Mouse (Mus musculus) CD4-positive, CD25-positive, alpha-beta regulatory T cell, adult 2 months (primary cell): Measurements from ENCODE around the gene Olfr372.
A peak's percentile ranks its signal among the peaks of the same experiment; 100 is the strongest.
"Not testable (repeated sequence)": the region's sequence is repeated elsewhere in the genome, so short reads cannot be mapped to it uniquely, and the experiment has no call there.

ENCODE experiments used
- DNase-seq: peaks from one replicate; pipeline ENCODE4 v3.0.0-alpha.2; 2012; ENCODE audit warnings: low read depth, low spot score

The Olfr372 gene

GRCm38 (mm10) chr8:72040918-72041317, at the start of gene Olfr372:
Gene Olfr372, plus strand, starts transcription at chr8:72041218.
- DNase-seq = not testable (repeated sequence)

- no peak for DNase-seq
Measured at GRCm38 (mm10) chr8:71999434-71999833, 41.6 kb upstream of the Olfr372 start.

- no peak for DNase-seq
Measured at GRCm38 (mm10) chr8:72000223-72000622, 40.8 kb upstream of the Olfr372 start.

GRCm38 (mm10) chr8:72002942-72003341, 38.1 kb upstream of the Olfr372 start:
- DNase-seq = no peak

GRCm38 (mm10) chr8:72005912-72006311, 35.1 kb upstream of the Olfr372 start:
- DNase-seq = no peak

- no peak for DNase-seq
Measured at GRCm38 (mm10) chr8:72006763-72007162, 34.3 kb upstream of the Olfr372 start.

- no peak for DNase-seq
Measured at GRCm38 (mm10) chr8:72008134-72008641, 32.8 kb upstream of the Olfr372 start.

GRCm38 (mm10) chr8:72009473-72009872, 31.5 kb upstream of the Olfr372 start, which contains the start of gene Cyp4f18:
Gene Cyp4f18, minus strand, starts transcription at chr8:72009626.
- no peak for DNase-seq

GRCm38 (mm10) chr8:72013506-72014228, 27.4 kb upstream of the Olfr372 start:
- DNase-seq = not testable (repeated sequence)

GRCm38 (mm10) chr8:72017339-72017738, 23.7 kb upstream of the Olfr372 start:
- not testable (repeated sequence) for DNase-seq

- DNase-seq = no peak
Measured at GRCm38 (mm10) chr8:72018141-72018540, 22.9 kb upstream of the Olfr372 start.

GRCm38 (mm10) chr8:72019022-72019421, 22.0 kb upstream of the Olfr372 start:
- DNase-seq = not testable (repeated sequence)

GRCm38 (mm10) chr8:72019816-72020215, 21.2 kb upstream of the Olfr372 start:
- DNase-seq = no peak

GRCm38 (mm10) chr8:72024886-72025285, 16.1 kb upstream of the Olfr372 start:
- DNase-seq = not testable (repeated sequence)

GRCm38 (mm10) chr8:72032926-72033325, 8.1 kb upstream of the Olfr372 start:
- peak; percentile 19 for DNase-seq

GRCm38 (mm10) chr8:72042493-72042892, 1.5 kb downstream of the Olfr372 start:
- DNase-seq = no peak

- not testable (repeated sequence) for DNase-seq
Measured at GRCm38 (mm10) chr8:72054633-72055032, 13.6 kb downstream of the Olfr372 start.

GRCm38 (mm10) chr8:72057643-72058042, 16.6 kb downstream of the Olfr372 start:
- DNase-seq = not testable (repeated sequence)

GRCm38 (mm10) chr8:72066819-72067399, 25.9 kb downstream of the Olfr372 start:
- DNase-seq = peak; percentile 27

GRCm38 (mm10) chr8:72082877-72083276, 41.9 kb downstream of the Olfr372 start, which contains the start of gene Olfr373:
Gene Olfr373, plus strand, starts transcription at chr8:72083177.
- not testable (repeated sequence) for DNase-seq

- DNase-seq = no peak
Measured at GRCm38 (mm10) chr8:72084744-72085143, 43.7 kb downstream of the Olfr372 start.

- peak; percentile 15 for DNase-seq
Measured at GRCm38 (mm10) chr8:72087611-72088010, 46.6 kb downstream of the Olfr372 start.

- not testable (repeated sequence) for DNase-seq
Measured at GRCm38 (mm10) chr8:72096721-72097120, 55.7 kb downstream of the Olfr372 start.
